In the genomic region with DNA sequence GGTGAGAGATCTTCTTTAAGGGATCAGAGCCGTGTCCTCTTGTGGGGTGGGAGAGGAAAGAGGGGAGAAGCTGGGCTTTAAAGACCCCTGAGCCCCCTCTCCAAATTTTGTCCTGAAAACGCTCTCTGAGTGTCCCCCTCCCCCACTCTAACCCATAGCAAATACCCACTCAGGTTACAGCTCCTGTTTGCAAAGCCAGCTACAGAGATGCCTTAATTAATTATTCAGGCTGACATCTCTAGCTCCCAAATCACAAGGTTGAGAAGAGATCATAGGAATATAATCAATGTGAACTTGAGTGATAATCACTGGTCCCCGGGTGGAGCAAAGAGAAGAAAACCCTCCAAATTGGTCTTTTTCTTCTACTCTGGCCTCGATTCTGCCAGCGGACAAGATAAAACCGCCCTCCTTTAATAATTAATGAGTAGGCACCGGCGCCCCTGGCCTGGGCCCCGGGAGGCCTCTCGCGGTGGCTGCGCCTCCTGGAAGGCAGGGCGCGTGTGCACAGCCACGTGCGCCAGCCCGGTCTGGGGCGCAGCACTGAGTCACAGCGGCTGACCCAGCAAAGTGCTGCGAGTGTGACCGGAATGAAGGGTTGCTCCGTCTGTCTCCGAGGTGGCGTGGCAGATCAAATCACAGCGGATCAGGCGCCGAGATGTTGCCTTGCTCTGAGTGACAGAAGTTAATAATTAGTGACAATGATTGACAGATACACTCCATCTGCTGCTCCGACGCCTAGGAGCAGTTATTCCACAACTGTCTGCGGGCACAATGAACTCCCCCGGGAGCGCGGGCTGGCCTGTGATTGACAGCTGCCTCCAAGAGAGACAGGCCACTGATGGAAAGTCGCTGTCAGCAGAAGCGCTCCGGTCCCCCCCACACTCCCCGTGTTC, we compare ENCODE assay signal across 8 mouse cellular contexts.
DNase-seq lines count a peak whose midpoint lies in the region; ATAC-seq lines count a peak whose summit lies in the region.

No protein-coding gene starts in this region.

- H3K4me1 ChIP-seq in embryonic facial prominence, embryonic 11.5 days (ENCODE audit: control insufficient read depth, insufficient read depth, low read length), result no peaks in the 10 kb centered on the region
- peaks cover 47% of the 10 kb centered on the region for H3K4me1 ChIP-seq in hindbrain, embryonic 10.5 days (replicated peaks)
- peaks cover 17% of the 10 kb centered on the region for H3K4me1 ChIP-seq in midbrain, embryonic 14.5 days (ENCODE audit: control insufficient read depth, insufficient read depth, low read length)

- WGBS in embryonic facial prominence, embryonic 11.5 days, result 1% methylated on average over 37 of the region's 37 CpGs
- 1% methylated on average over 37 of the region's 37 CpGs for WGBS in hindbrain, embryonic 10.5 days
- WGBS in midbrain, embryonic 14.5 days, result 1% methylated on average over 37 of the region's 37 CpGs

- H3K4me2 ChIP-seq in embryonic facial prominence, embryonic 11.5 days (ENCODE audit: low read depth, low read length), result peak overlapping the region; percentile 53
- H3K4me2 ChIP-seq in midbrain, embryonic 14.5 days (ENCODE audit: low read length), result peak overlapping the region; percentile 66

- peak; percentile 78; the same call in 1 of the 2 replicates for ATAC-seq in embryonic facial prominence, embryonic 11.5 days (replicated peaks; ENCODE audit: insufficient number of reproducible peaks, low FRiP score, low TSS enrichment, low read depth)
- ATAC-seq in midbrain, embryonic 14.5 days (ENCODE audit: low FRiP score, low TSS enrichment), result peak; percentile 89

- H3K9me3 ChIP-seq in embryonic facial prominence, embryonic 11.5 days (replicated peaks; ENCODE audit: control insufficient read depth, low read length), result no peaks in the 10 kb centered on the region
- H3K9me3 ChIP-seq in hindbrain, embryonic 10.5 days, result no peaks in the 10 kb centered on the region
- no peaks in the 10 kb centered on the region for H3K9me3 ChIP-seq in midbrain, embryonic 14.5 days (ENCODE audit: control insufficient read depth, low read length)

- DNase-seq in ovary, postnatal 36 days (ENCODE audit: low spot score), result peak; percentile 20
- DNase-seq in ovary, adult 18-20 months (ENCODE audit: low spot score), result no peak
- DNase-seq in embryonic facial prominence, embryonic 11.5 days (ENCODE audit: low spot score), result peak; percentile 54
- peak; percentile 78 for DNase-seq in hindbrain, embryonic 10.5 days (ENCODE audit: low spot score)
- peak; percentile 8 to 21 for DNase-seq in layer of hippocampus, adult 8-10 months (ENCODE audit: low spot score in 2 of 2)
- peak; percentile 83 for DNase-seq in midbrain, embryonic 14.5 days
- peak; percentile 11 for DNase-seq in urinary bladder, postnatal 14 days (ENCODE audit: low spot score)
- no peak for DNase-seq in cerebellum, adult 9-11 months

- H3K36me3 ChIP-seq in embryonic facial prominence, embryonic 11.5 days (replicated peaks; ENCODE audit: control insufficient read depth, insufficient read depth, low read depth, low read length), result no peaks in the 10 kb centered on the region
- no peaks in the 10 kb centered on the region for H3K36me3 ChIP-seq in hindbrain, embryonic 10.5 days
- H3K36me3 ChIP-seq in midbrain, embryonic 14.5 days (ENCODE audit: control insufficient read depth, insufficient read depth, low read length), result no peaks in the 10 kb centered on the region

- peak overlapping the region; percentile 21 for H3K4me3 ChIP-seq in embryonic facial prominence, embryonic 11.5 days (ENCODE audit: low read depth, low read length)
- peak overlapping the region; percentile 48 for H3K4me3 ChIP-seq in hindbrain, embryonic 10.5 days
- peak overlapping the region; percentile 23 for H3K4me3 ChIP-seq in midbrain, embryonic 14.5 days (replicated peaks; ENCODE audit: low read depth, low read length)

- H3K27me3 ChIP-seq in embryonic facial prominence, embryonic 11.5 days (ENCODE audit: control insufficient read depth, insufficient read depth, low read length), result no peaks in the 10 kb centered on the region; the same call in 1 of the 2 replicates
- peaks cover 55% of the 10 kb centered on the region for H3K27me3 ChIP-seq in hindbrain, embryonic 10.5 days (ENCODE audit: insufficient read depth, poor library complexity, severe bottlenecking)
- H3K27me3 ChIP-seq in midbrain, embryonic 14.5 days (ENCODE audit: control insufficient read depth, insufficient read depth, low read length), result no peaks in the 10 kb centered on the region

- no peak overlapping the region; the same call in 1 of the 2 replicates for H3K9ac ChIP-seq in embryonic facial prominence, embryonic 11.5 days (replicated peaks; ENCODE audit: low read length)
- peak overlapping the region; percentile 40 for H3K9ac ChIP-seq in midbrain, embryonic 14.5 days (replicated peaks; ENCODE audit: low read length)

- H3K27ac ChIP-seq in embryonic facial prominence, embryonic 11.5 days (replicated peaks; ENCODE audit: low read depth, low read length), result no peak overlapping the region
- peak overlapping the region; percentile 79 for H3K27ac ChIP-seq in hindbrain, embryonic 10.5 days
- peak overlapping the region; percentile 66 for H3K27ac ChIP-seq in midbrain, embryonic 14.5 days (replicated peaks; ENCODE audit: low read depth, low read length)

Comparison
In these comparisons a context has a peak if more than half of its experiments do, and no peak if none do; other contexts are left out.
1. DNase-seq: peak in ovary, postnatal 36 days (single experiment), embryonic facial prominence, embryonic 11.5 days (single experiment), hindbrain, embryonic 10.5 days (single experiment), layer of hippocampus, adult 8-10 months (2 of 2), midbrain, embryonic 14.5 days (single experiment) and urinary bladder, postnatal 14 days (single experiment); none in ovary, adult 18-20 months (single experiment) and cerebellum, adult 9-11 months (single experiment).
2. Peak in every context shown above with its lines, with median percentiles within 50 percentile points of each other: H3K4me3 ChIP-seq.